Comparison of ENCODE assay signal across 28 mouse cellular contexts in the genomic region with DNA sequence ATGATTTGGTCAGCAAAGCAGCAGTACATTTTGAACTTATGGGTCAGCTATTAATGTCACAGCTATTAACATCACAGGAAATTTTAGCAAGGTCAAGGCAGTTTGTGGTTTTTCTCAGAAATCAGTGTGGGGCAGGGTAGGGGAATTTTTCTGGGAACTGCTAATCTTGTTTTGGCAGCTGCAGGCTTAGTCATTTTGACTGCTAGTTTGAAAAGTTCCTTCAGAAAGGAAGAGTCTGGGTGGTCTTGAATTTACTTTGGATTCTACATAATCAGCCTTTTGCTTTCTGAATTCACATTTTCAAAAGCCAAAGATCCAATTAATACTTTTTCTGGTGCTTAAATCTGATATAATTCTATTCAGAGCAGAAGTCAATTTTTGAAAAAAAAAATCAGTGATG. TPM values are rescaled to one million over a fixed set of nuclear protein-coding genes. Genes with fewer than 3 reads are reported as not detected.
A peak's percentile ranks its signal among the peaks of the same experiment; 100 is the strongest.
DNase-seq lines count a peak whose midpoint lies in the region; ATAC-seq and TF ChIP-seq lines count a peak whose summit lies in the region.
"Had no signal": no experiment of that assay in that cellular context is flagged by ENCODE, and none has a peak within 500 bp of the region (broad histone marks: within the 10 kb centered on the region; RNA-seq: fewer than 3 reads in every experiment).

No protein-coding gene starts in this region.

- H3K27me3 ChIP-seq in kidney, adult 2 months (replicated peaks; ENCODE audit: control insufficient read depth, insufficient read depth, low read length): no peaks in the 10 kb centered on the region
- no peaks in the 10 kb centered on the region for H3K27me3 ChIP-seq in kidney, embryonic 15.5 days
- no peaks in the 10 kb centered on the region for H3K27me3 ChIP-seq in MEL (ENCODE audit: control insufficient read depth in 1 of 2, insufficient read depth in 2 of 2, low read length in 2 of 2)
- H3K27me3 ChIP-seq in liver, postnatal 0 days (ENCODE audit: insufficient read depth, low read length): no peaks in the 10 kb centered on the region
- H3K27me3 ChIP-seq: embryonic facial prominence, embryonic 13.5 days; embryonic facial prominence, embryonic 15.5 days; forebrain, embryonic 12.5 days; Patski had no signal

- TF ChIP-seq EP300 in MEL (IDR thresholded peaks at IDR 0.05; ENCODE audit: low read depth in 1 of 2, low read length in 2 of 2): peak in 1 of 2 experiments; percentile 33; a peak in 1 of 4 replicates
- TF ChIP-seq EP300 in liver, postnatal 0 days (IDR thresholded peaks at IDR 0.05; ENCODE audit: low read depth): no peak

- no peaks in the 10 kb centered on the region for H3K9me3 ChIP-seq in kidney, embryonic 15.5 days (replicated peaks)
- H3K9me3 ChIP-seq in MEL (replicated peaks; ENCODE audit: insufficient read depth, low read length): no peaks in the 10 kb centered on the region
- no peaks in the 10 kb centered on the region for H3K9me3 ChIP-seq in liver, postnatal 0 days (ENCODE audit: low read length)
- H3K9me3 ChIP-seq: embryonic facial prominence, embryonic 13.5 days; embryonic facial prominence, embryonic 15.5 days; forebrain, embryonic 10.5 days; forebrain, embryonic 12.5 days had no signal

- H3K4me2 ChIP-seq in kidney, embryonic 15.5 days: no peak overlapping the region
- no peak overlapping the region for H3K4me2 ChIP-seq in liver, postnatal 0 days (ENCODE audit: low read depth, low read length)
- H3K4me2 ChIP-seq: embryonic facial prominence, embryonic 13.5 days; embryonic facial prominence, embryonic 15.5 days; forebrain, embryonic 12.5 days had no signal

- TF ChIP-seq CTCF in kidney, adult 2 months (conservative IDR thresholded peaks at IDR 0.05; ENCODE audit: insufficient read depth, insufficient read length, low read depth, low read length): no peak
- TF ChIP-seq CTCF in MEL (IDR thresholded peaks at IDR 0.05 in 2 of 3, conservative IDR thresholded peaks at IDR 0.05 in 1 of 3; ENCODE audit: control insufficient read depth in 1 of 3, insufficient read depth in 1 of 3, low read depth in 2 of 3, low read length in 3 of 3, poor library complexity in 1 of 3, severe bottlenecking in 1 of 3): no peak
- no peak for TF ChIP-seq CTCF in liver, postnatal 0 days (IDR thresholded peaks at IDR 0.05; ENCODE audit: low read depth)

- H3K4me1 ChIP-seq in kidney, adult 2 months (ENCODE audit: control insufficient read depth, insufficient read depth, low read length): no peaks in the 10 kb centered on the region
- H3K4me1 ChIP-seq in kidney, embryonic 15.5 days: no peaks in the 10 kb centered on the region
- no peaks in the 10 kb centered on the region for H3K4me1 ChIP-seq in MEL (ENCODE audit: control insufficient read depth in 1 of 2, insufficient read depth in 2 of 2, low read length in 2 of 2)
- H3K4me1 ChIP-seq in liver, postnatal 0 days (ENCODE audit: insufficient read depth): no peaks in the 10 kb centered on the region
- H3K4me1 ChIP-seq: embryonic facial prominence, embryonic 13.5 days; embryonic facial prominence, embryonic 15.5 days; forebrain, embryonic 10.5 days; forebrain, embryonic 12.5 days had no signal

- H3K4me3 ChIP-seq in kidney, adult 2 months (ENCODE audit: insufficient read depth, low read depth, low read length): no peak overlapping the region
- H3K4me3 ChIP-seq in kidney, embryonic 15.5 days (replicated peaks): no peak overlapping the region
- no peak overlapping the region for H3K4me3 ChIP-seq in MEL (ENCODE audit: control insufficient read depth in 1 of 2, insufficient read depth in 1 of 2, low read depth in 2 of 2, low read length in 2 of 2)
- H3K4me3 ChIP-seq in liver, postnatal 0 days (ENCODE audit: low read depth, low read length): no peak overlapping the region
- H3K4me3 ChIP-seq: embryonic facial prominence, embryonic 13.5 days; embryonic facial prominence, embryonic 15.5 days; erythroblast, embryonic 14.5 days; forebrain, embryonic 10.5 days; forebrain, embryonic 12.5 days had no signal

- H3K79me2 ChIP-seq in MEL (ENCODE audit: control insufficient read depth, insufficient read depth, low read length, poor library complexity): no peaks in the 10 kb centered on the region

- no peak for TF ChIP-seq POLR2A in kidney, adult 2 months (IDR thresholded peaks at IDR 0.05; ENCODE audit: low read depth, low read length)
- TF ChIP-seq POLR2A in MEL (IDR thresholded peaks at IDR 0.05; ENCODE audit: control insufficient read depth in 1 of 2, insufficient read depth in 1 of 2, low read depth in 1 of 2, low read length in 2 of 2, poor library complexity in 1 of 2): no peak

- no peak for ATAC-seq in kidney, embryonic 15.5 days (replicated peaks; ENCODE audit: low FRiP score)
- no peak for ATAC-seq in liver, postnatal 0 days
- ATAC-seq in megakaryocyte, adult 5-6 weeks (ENCODE audit: poor library complexity, severe bottlenecking): no peak
- ATAC-seq: activated CD4-positive, CD25-positive, alpha-beta regulatory T cell, adult 4 months; forebrain, embryonic 14.5 days; forebrain, embryonic 16.5 days had no signal

- H3K27ac ChIP-seq in kidney, adult 2 months (ENCODE audit: insufficient read depth, low read depth, low read length): no peak overlapping the region
- no peak overlapping the region for H3K27ac ChIP-seq in kidney, embryonic 15.5 days
- no peak overlapping the region for H3K27ac ChIP-seq in MEL (ENCODE audit: control insufficient read depth, low read depth, low read length)
- no peak overlapping the region for H3K27ac ChIP-seq in liver, postnatal 0 days (ENCODE audit: low read depth)
- H3K27ac ChIP-seq: embryonic facial prominence, embryonic 13.5 days; embryonic facial prominence, embryonic 15.5 days; forebrain, embryonic 10.5 days; forebrain, embryonic 12.5 days had no signal

- no peak for TF ChIP-seq RAD21 in MEL (IDR thresholded peaks at IDR 0.05; ENCODE audit: low read depth, low read length)

- peak; percentile 35 for DNase-seq in kidney, adult 2 months
- DNase-seq in MEL (ENCODE audit: low read depth, low spot score) (no peak), adipocyte (ENCODE audit: low spot score) (peak; percentile 14)
- DNase-seq in liver, postnatal 0 days: no peak
- DNase-seq: adrenal gland, adult 2 months; adrenal gland, postnatal 10 days; adrenal gland, postnatal 25 days; cerebellum, adult 11-12 months; cerebellum, adult 8-10 months; cerebellum, adult 9-11 months; cerebellum, postnatal 14 days; cerebellum, postnatal 36 days; embryo, embryonic 11 days had no signal

- H3K36me3 ChIP-seq in kidney, adult 2 months (ENCODE audit: control insufficient read depth, insufficient read depth, low read length): no peaks in the 10 kb centered on the region
- H3K36me3 ChIP-seq in kidney, embryonic 15.5 days: no peaks in the 10 kb centered on the region
- H3K36me3 ChIP-seq in MEL (ENCODE audit: control insufficient read depth in 1 of 2, insufficient read depth in 2 of 2, low read length in 2 of 2): no peaks in the 10 kb centered on the region; a peak in 1 of 4 replicates
- no peaks in the 10 kb centered on the region for H3K36me3 ChIP-seq in liver, postnatal 0 days (replicated peaks; ENCODE audit: insufficient read depth, low read length)
- H3K36me3 ChIP-seq: embryonic facial prominence, embryonic 13.5 days; embryonic facial prominence, embryonic 15.5 days; forebrain, embryonic 10.5 days; forebrain, embryonic 12.5 days had no signal

- no peak overlapping the region for H3K9ac ChIP-seq in kidney, embryonic 15.5 days
- H3K9ac ChIP-seq in MEL (ENCODE audit: control insufficient read depth, low read depth, low read length, poor library complexity, severe bottlenecking): no peak overlapping the region
- H3K9ac ChIP-seq in liver, postnatal 0 days (replicated peaks): no peak overlapping the region
- H3K9ac ChIP-seq: embryonic facial prominence, embryonic 13.5 days; embryonic facial prominence, embryonic 15.5 days; forebrain, embryonic 12.5 days had no signal

TF ChIP-seq in MEL, 35 proteins besides CTCF, POLR2A, EP300 and RAD21:
- TF ChIP-seq TCF12 (IDR thresholded peaks at IDR 0.05; ENCODE audit: low read depth, low read length) (no peak), SIN3A (IDR thresholded peaks at IDR 0.05; ENCODE audit: low read length) (no peak), NRF1 (IDR thresholded peaks at IDR 0.05; ENCODE audit: insufficient read depth, low read depth, low read length, poor library complexity, severe bottlenecking) (no peak), BHLHE40 (IDR thresholded peaks at IDR 0.05; ENCODE audit: borderline replicate concordance, low read depth, low read length) (no peak), E2F4 (IDR thresholded peaks at IDR 0.05; ENCODE audit: borderline replicate concordance, low read depth, low read length) (no peak), GATA1 (IDR thresholded peaks at IDR 0.05; ENCODE audit: low read depth, low read length) (no peak), TAL1 (IDR thresholded peaks at IDR 0.05; ENCODE audit: low read length) (peak; percentile 47), MYB (IDR thresholded peaks at IDR 0.05; ENCODE audit: low read depth, low read length) (no peak)

RNA-seq across cellular contexts. Expression of a gene that starts 1.4 kb away (rescaled TPM):
- polyA plus RNA-seq in kidney, adult 2 months (2012; rRNA removed): 41.4 and 41.9 TPM in 2 replicates
- polyA plus RNA-seq in kidney, embryonic 15.5 days (2015; fragmentation: Nextera tagmentation; extraction: Ambion mirVana): 2.9 and 3.4 TPM in 2 replicates
- total RNA-seq in MEL (2012; rRNA removed): not detected in 2 replicates
- 1 to 10 TPM in 1 of 2 experiments, not detected in 1; 1.4 TPM for polyA plus RNA-seq in MEL (2012; ENCODE audit: insufficient read depth in 1 of 2, insufficient read length in 2 of 2, low read depth in 1 of 2, low replicate concordance in 2 of 2, missing spikeins in 1 of 2)
- polyA plus RNA-seq in liver, postnatal 0 days (2015; fragmentation: Nextera tagmentation; extraction: Ambion mirVana): not detected in 2 replicates
- total RNA-seq in megakaryocyte, adult 5-6 weeks (2015): not detected in 2 replicates
- total RNA-seq in megakaryocyte, adult 5-6 weeks (2017): not detected in 2 replicates
- total RNA-seq: adrenal gland, adult 2 months; adrenal gland, postnatal 25 days; common myeloid progenitor, adult 5-6 weeks; ES-E14 had no signal
- polyA plus RNA-seq: adrenal gland, adult 2 months; C2C12; embryonic facial prominence, embryonic 11.5 days; embryonic facial prominence, embryonic 13.5 days; embryonic facial prominence, embryonic 15.5 days; erythroblast, embryonic 14.5 days; forebrain, embryonic 10.5 days; forebrain, embryonic 12.5 days; forebrain, embryonic 14.5 days had no signal

Comparison
In these comparisons a context has a peak if more than half of its experiments do, and no peak if none do; other contexts are left out.
1. DNase-seq: peak in kidney, adult 2 months (single experiment) and adipocyte (single experiment); none in MEL (single experiment) and liver, postnatal 0 days (single experiment).